In genomic region chr8:104534779-104535141, GRCm38 (mm10) we compare ENCODE assay signal across 8 mouse cellular contexts. TPM values are rescaled to one million over a fixed set of nuclear protein-coding genes. Genes with fewer than 3 reads are reported as not detected.
DNase-seq lines count a peak whose midpoint lies in the region; ATAC-seq and TF ChIP-seq lines count a peak whose summit lies in the region.

No protein-coding gene starts in this region.

- peak overlapping the region; percentile 95 for H3K27ac ChIP-seq in left cerebral cortex, adult 2 months
- peak overlapping the region; percentile 51 for H3K27ac ChIP-seq in bone marrow macrophage, adult 2 months (ENCODE audit: insufficient read depth, low read depth, low read length)
- no peak overlapping the region for H3K27ac ChIP-seq in forebrain, embryonic 16.5 days (ENCODE audit: low read length)
- H3K27ac ChIP-seq in limb, embryonic 12.5 days, result no peak overlapping the region

- intact Hi-C loops in left cerebral cortex, adult 2 months (cut with DNase I), result loop anchor here (2.0 to 5.0 kb wide), 2 partner anchors 36 to 92 kb away; partner anchors contain the start of gene Dync1li2

- no peak for DNase-seq in left cerebral cortex, adult 2 months (ENCODE audit: extremely low spot score in 1 of 2, low spot score in 2 of 2)
- DNase-seq in left cerebral cortex, adult 18-20 months (ENCODE audit: low spot score in 2 of 2), result no peak
- peak; percentile 16 to 53 for DNase-seq in monocyte, adult 2 months (ENCODE audit: low read depth in 1 of 2, low spot score in 2 of 2)
- no peak for DNase-seq in urinary bladder, postnatal 14 days (ENCODE audit: low spot score)
- DNase-seq in right cerebral cortex, postnatal 10 days (ENCODE audit: low spot score in 2 of 2), result no peak

- TF ChIP-seq CTCF in left cerebral cortex, adult 2 months (IDR thresholded peaks at IDR 0.05), result no peak
- no peak for TF ChIP-seq CTCF in bone marrow macrophage, adult 2 months (IDR thresholded peaks at IDR 0.05; ENCODE audit: low read depth, low read length)

- peak overlapping the region; percentile 97 for H3K4me3 ChIP-seq in left cerebral cortex, adult 2 months
- H3K4me3 ChIP-seq in bone marrow macrophage, adult 2 months (ENCODE audit: insufficient read depth, low read length), result peak overlapping the region; percentile 98
- H3K4me3 ChIP-seq in forebrain, embryonic 16.5 days (replicated peaks; ENCODE audit: low read length), result peak overlapping the region; percentile 98
- peak overlapping the region; percentile 92 for H3K4me3 ChIP-seq in limb, embryonic 12.5 days (replicated peaks)

- H3K36me3 ChIP-seq in forebrain, embryonic 16.5 days (ENCODE audit: control insufficient read depth, insufficient read depth), result no peaks in the 10 kb centered on the region
- peaks cover 7% of the 10 kb centered on the region for H3K36me3 ChIP-seq in limb, embryonic 12.5 days

- peak overlapping the region; percentile 46 for H3K4me2 ChIP-seq in forebrain, embryonic 16.5 days (ENCODE audit: low read length)
- H3K4me2 ChIP-seq in limb, embryonic 12.5 days, result peak overlapping the region; percentile 65

- peaks cover 12% of the 10 kb centered on the region for H3K27me3 ChIP-seq in forebrain, embryonic 16.5 days (replicated peaks; ENCODE audit: control insufficient read depth, insufficient read depth, low read length)
- peaks cover 20% of the 10 kb centered on the region for H3K27me3 ChIP-seq in limb, embryonic 12.5 days

- peak overlapping the region; percentile 12 for H3K9ac ChIP-seq in forebrain, embryonic 16.5 days (replicated peaks; ENCODE audit: low read depth, low read length)
- H3K9ac ChIP-seq in limb, embryonic 12.5 days (replicated peaks), result peak overlapping the region; percentile 31; the same call in 1 of the 2 replicates

- ATAC-seq in forebrain, embryonic 16.5 days, result peak; percentile 56; the same call in 1 of the 2 replicates
- ATAC-seq in limb, embryonic 12.5 days (ENCODE audit: insufficient number of reproducible peaks, insufficient read depth, low FRiP score, low TSS enrichment, low read depth), result peak; percentile 68

- H3K4me1 ChIP-seq in bone marrow macrophage, adult 2 months (ENCODE audit: control insufficient read depth, insufficient read depth, low read length), result peaks cover 9% of the 10 kb centered on the region
- H3K4me1 ChIP-seq in forebrain, embryonic 16.5 days (replicated peaks; ENCODE audit: control insufficient read depth, insufficient read depth, low read length), result peaks cover 22% of the 10 kb centered on the region
- H3K4me1 ChIP-seq in limb, embryonic 12.5 days (replicated peaks), result peaks cover 22% of the 10 kb centered on the region

- 11% methylated on average over 9 of the region's 9 CpGs for WGBS in forebrain, embryonic 16.5 days
- WGBS in limb, embryonic 12.5 days, result 13% methylated on average over 9 of the region's 9 CpGs

- TF ChIP-seq POLR2A in bone marrow macrophage, adult 2 months (IDR thresholded peaks at IDR 0.05; ENCODE audit: borderline replicate concordance, low read depth, low read length), result no peak

- H3K9me3 ChIP-seq in forebrain, embryonic 16.5 days (ENCODE audit: control insufficient read depth, low read length), result no peaks in the 10 kb centered on the region
- no peaks in the 10 kb centered on the region for H3K9me3 ChIP-seq in limb, embryonic 12.5 days

RNA-seq across cellular contexts. Expression of gene Car7, which starts 0.3 kb away (rescaled TPM):
- total RNA-seq in left cerebral cortex, adult 2 months (2021), result 10 to 100 TPM; 31.9 to 32.3 TPM
- total RNA-seq in left cerebral cortex, adult 18-20 months (2021), result 10 to 100 TPM; 25.3 to 28.7 TPM
- 0.72 and 1.7 TPM in 2 replicates for polyA plus RNA-seq in bone marrow macrophage, adult 2 months (2012; ENCODE audit: insufficient read depth, insufficient read length, missing spikeins)
- polyA plus RNA-seq in forebrain, embryonic 16.5 days (2015; fragmentation: Nextera tagmentation; extraction: Ambion mirVana), result 1.6 and 1.9 TPM in 2 replicates
- 0.76 and 1.5 TPM in 2 replicates for polyA plus RNA-seq in limb, embryonic 12.5 days (2016; fragmentation: Nextera tagmentation; extraction: Ambion mirVana)

RNA-seq across cellular contexts. Expression of gene Nae1, which starts 0.3 kb away (rescaled TPM):
- total RNA-seq in left cerebral cortex, adult 2 months (2021), result 10 to 100 TPM; 47.0 to 51.2 TPM
- 10 to 100 TPM; 47.7 to 55.6 TPM for total RNA-seq in left cerebral cortex, adult 18-20 months (2021)
- 39.6 and 41.0 TPM in 2 replicates for polyA plus RNA-seq in bone marrow macrophage, adult 2 months (2012; ENCODE audit: insufficient read depth, insufficient read length, missing spikeins)
- polyA plus RNA-seq in forebrain, embryonic 16.5 days (2015; fragmentation: Nextera tagmentation; extraction: Ambion mirVana), result 122 and 131 TPM in 2 replicates
- polyA plus RNA-seq in limb, embryonic 12.5 days (2016; fragmentation: Nextera tagmentation; extraction: Ambion mirVana), result 135 and 138 TPM in 2 replicates

RNA-seq across cellular contexts. Expression of gene Terb1, which starts 25.1 kb away (rescaled TPM):
- 1 to 10 TPM; 1.9 to 2.0 TPM for total RNA-seq in left cerebral cortex, adult 2 months (2021)
- total RNA-seq in left cerebral cortex, adult 18-20 months (2021), result 1 to 10 TPM; 1.6 to 1.7 TPM
- polyA plus RNA-seq in bone marrow macrophage, adult 2 months (2012; ENCODE audit: insufficient read depth, insufficient read length, missing spikeins), result not detected in 2 replicates
- polyA plus RNA-seq in forebrain, embryonic 16.5 days (2015; fragmentation: Nextera tagmentation; extraction: Ambion mirVana), result 0.16 and 0.25 TPM in 2 replicates
- 0.28 and 0.70 TPM in 2 replicates for polyA plus RNA-seq in limb, embryonic 12.5 days (2016; fragmentation: Nextera tagmentation; extraction: Ambion mirVana)

RNA-seq across cellular contexts. Expression of gene Pdp2, which starts 56.5 kb away (rescaled TPM):
- 1 to 10 TPM; 8.4 to 8.5 TPM for total RNA-seq in left cerebral cortex, adult 2 months (2021)
- total RNA-seq in left cerebral cortex, adult 18-20 months (2021), result 1 to 10 TPM; 7.7 to 8.9 TPM
- 8.0 and 9.1 TPM in 2 replicates for polyA plus RNA-seq in bone marrow macrophage, adult 2 months (2012; ENCODE audit: insufficient read depth, insufficient read length, missing spikeins)
- 18.4 TPM in 2 replicates for polyA plus RNA-seq in forebrain, embryonic 16.5 days (2015; fragmentation: Nextera tagmentation; extraction: Ambion mirVana)
- 13.3 and 14.7 TPM in 2 replicates for polyA plus RNA-seq in limb, embryonic 12.5 days (2016; fragmentation: Nextera tagmentation; extraction: Ambion mirVana)

Comparison
In these comparisons a context has a peak if more than half of its experiments do, and no peak if none do; other contexts are left out.
1. DNase-seq: peak in monocyte, adult 2 months (2 of 2); none in left cerebral cortex, adult 2 months (0 of 2), left cerebral cortex, adult 18-20 months (0 of 2), urinary bladder, postnatal 14 days (single experiment) and right cerebral cortex, postnatal 10 days (0 of 2).
2. H3K27ac ChIP-seq: peak in left cerebral cortex, adult 2 months (single experiment) and bone marrow macrophage, adult 2 months (single experiment); none in forebrain, embryonic 16.5 days (single experiment) and limb, embryonic 12.5 days (single experiment).
3. Peak in every context shown above with its lines, with median percentiles within 50 percentile points of each other: H3K4me3 ChIP-seq.